Comparison of ENCODE assay signal across 9 mouse cellular contexts in the genomic region with DNA sequence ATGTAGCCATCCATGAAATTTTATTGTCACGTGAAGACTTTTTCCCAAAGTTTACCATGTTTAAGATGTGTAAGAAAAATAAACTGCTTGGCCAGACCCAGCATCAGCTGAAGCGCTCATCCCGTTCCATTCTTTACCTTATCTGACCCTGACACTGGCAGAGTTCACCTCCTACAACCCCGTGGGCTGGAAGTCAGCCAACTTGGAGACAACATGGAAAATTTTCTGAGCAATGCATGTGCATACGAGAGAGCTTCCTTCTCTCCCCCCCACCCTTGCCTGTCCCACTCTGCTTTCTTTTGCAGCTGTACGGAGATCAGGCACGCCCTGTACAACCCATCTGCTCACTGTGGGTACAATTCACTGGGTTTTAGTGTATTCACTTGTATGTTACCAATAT. TPM values are rescaled to one million over a fixed set of nuclear protein-coding genes. Genes with fewer than 3 reads are reported as not detected.
A peak's percentile ranks its signal among the peaks of the same experiment; 100 is the strongest.
DNase-seq lines count a peak whose midpoint lies in the region; ATAC-seq lines count a peak whose summit lies in the region.
"Had no signal": no experiment of that assay in that cellular context is flagged by ENCODE, and none has a peak within 500 bp of the region (broad histone marks: within the 10 kb centered on the region; RNA-seq: fewer than 3 reads in every experiment).

No protein-coding gene starts in this region.

- no peak for ATAC-seq in kidney, embryonic 14.5 days (ENCODE audit: low FRiP score, low TSS enrichment)
- no peak for ATAC-seq in liver, embryonic 12.5 days
- ATAC-seq in forebrain, embryonic 14.5 days: no peak

- peak; percentile 75 for DNase-seq in kidney, postnatal 10 days
- DNase-seq in spleen, postnatal 14 days (ENCODE audit: low spot score in 2 of 2): peak; percentile 44 to 51
- DNase-seq in right cerebral cortex, postnatal 14 days: no peak
- DNase-seq in ovary, postnatal 14 days (ENCODE audit: low spot score): no peak
- DNase-seq in forebrain, embryonic 14.5 days (ENCODE audit: low spot score): no peak

- H3K4me1 ChIP-seq in kidney, embryonic 14.5 days (ENCODE audit: control insufficient read depth, insufficient read depth, low read length): peaks cover 24% of the 10 kb centered on the region
- peaks cover 85% of the 10 kb centered on the region for H3K4me1 ChIP-seq in erythroblast, embryonic 14.5 days (ENCODE audit: control insufficient read depth)
- peaks cover 75% of the 10 kb centered on the region for H3K4me1 ChIP-seq in liver, embryonic 12.5 days
- H3K4me1 ChIP-seq in forebrain, embryonic 14.5 days (ENCODE audit: control insufficient read depth, insufficient read depth, low read length): no peaks in the 10 kb centered on the region; the same call in 1 of the 2 replicates

- H3K9me3 ChIP-seq in kidney, embryonic 14.5 days (ENCODE audit: control insufficient read depth, low read length): no peaks in the 10 kb centered on the region
- H3K9me3 ChIP-seq in erythroblast, embryonic 14.5 days (ENCODE audit: control insufficient read depth, low read length): no peaks in the 10 kb centered on the region
- no peaks in the 10 kb centered on the region for H3K9me3 ChIP-seq in liver, embryonic 12.5 days (replicated peaks)
- H3K9me3 ChIP-seq in forebrain, embryonic 14.5 days (replicated peaks; ENCODE audit: control insufficient read depth, low read length): no peaks in the 10 kb centered on the region
- H3K9me3 ChIP-seq: G1E had no signal

- no peak overlapping the region for H3K4me3 ChIP-seq in kidney, embryonic 14.5 days (ENCODE audit: low read length)
- H3K4me3 ChIP-seq in erythroblast, embryonic 14.5 days (replicated peaks): peak overlapping the region; percentile 57
- H3K4me3 ChIP-seq in liver, embryonic 12.5 days: no peak overlapping the region
- H3K4me3 ChIP-seq in forebrain, embryonic 14.5 days (ENCODE audit: low read depth, low read length): no peak overlapping the region

- no peak overlapping the region for H3K27ac ChIP-seq in kidney, embryonic 14.5 days (ENCODE audit: low read depth, low read length)
- peak overlapping the region; percentile 93 for H3K27ac ChIP-seq in liver, embryonic 12.5 days
- no peak overlapping the region for H3K27ac ChIP-seq in forebrain, embryonic 14.5 days (ENCODE audit: low read depth, low read length)

- H3K9ac ChIP-seq in kidney, embryonic 14.5 days (ENCODE audit: low read depth, low read length): no peak overlapping the region
- peak overlapping the region; percentile 55 for H3K9ac ChIP-seq in liver, embryonic 12.5 days
- no peak overlapping the region for H3K9ac ChIP-seq in forebrain, embryonic 14.5 days (ENCODE audit: low read length)

- WGBS in kidney, embryonic 14.5 days: 52% methylated on average over 7 of the region's 7 CpGs
- 58% methylated on average over 7 of the region's 7 CpGs for WGBS in liver, embryonic 12.5 days (ENCODE audit: insufficient replicate concordance)
- WGBS in forebrain, embryonic 14.5 days: 75% methylated on average over 7 of the region's 7 CpGs

- no peaks in the 10 kb centered on the region for H3K27me3 ChIP-seq in kidney, embryonic 14.5 days (ENCODE audit: control insufficient read depth, insufficient read depth, low read length)
- H3K27me3 ChIP-seq in erythroblast, embryonic 14.5 days (ENCODE audit: control insufficient read depth): no peaks in the 10 kb centered on the region
- no peaks in the 10 kb centered on the region for H3K27me3 ChIP-seq in liver, embryonic 12.5 days (replicated peaks)
- H3K27me3 ChIP-seq in forebrain, embryonic 14.5 days (replicated peaks; ENCODE audit: control insufficient read depth, insufficient read depth, low read length): no peaks in the 10 kb centered on the region

- no peak overlapping the region for H3K4me2 ChIP-seq in kidney, embryonic 14.5 days (replicated peaks; ENCODE audit: low read depth, low read length)
- H3K4me2 ChIP-seq in liver, embryonic 12.5 days: peak overlapping the region; percentile 71
- H3K4me2 ChIP-seq in forebrain, embryonic 14.5 days (ENCODE audit: low read length): no peak overlapping the region

- no peaks in the 10 kb centered on the region for H3K36me3 ChIP-seq in kidney, embryonic 14.5 days (ENCODE audit: control insufficient read depth, insufficient read depth, low read length)
- H3K36me3 ChIP-seq in erythroblast, embryonic 14.5 days (ENCODE audit: control insufficient read depth): peaks cover 98% of the 10 kb centered on the region
- peaks cover 85% of the 10 kb centered on the region for H3K36me3 ChIP-seq in liver, embryonic 12.5 days
- no peaks in the 10 kb centered on the region for H3K36me3 ChIP-seq in forebrain, embryonic 14.5 days (ENCODE audit: control insufficient read depth, insufficient read depth, low read length)

RNA-seq across cellular contexts. Expression of a gene that starts 14.1 kb away (rescaled TPM):
- 3.2 and 4.5 TPM in 2 replicates for polyA plus RNA-seq in kidney, embryonic 14.5 days (2014; fragmentation: Nextera tagmentation; extraction: Ambion mirVana)
- polyA plus RNA-seq in erythroblast, embryonic 14.5 days (2012): 2.6 and 4.3 TPM in 2 replicates
- polyA plus RNA-seq in liver, embryonic 12.5 days (2016; fragmentation: Nextera tagmentation; extraction: Ambion mirVana): 33.7 and 34.2 TPM in 2 replicates
- 3.6 and 4.9 TPM in 2 replicates for polyA plus RNA-seq in forebrain, embryonic 14.5 days (2014; fragmentation: Nextera tagmentation; extraction: Ambion mirVana)

Comparison
In these comparisons a context has a peak if more than half of its experiments do, and no peak if none do; other contexts are left out.
1. DNase-seq: peak in kidney, postnatal 10 days (single experiment) and spleen, postnatal 14 days (2 of 2); none in right cerebral cortex, postnatal 14 days (single experiment), ovary, postnatal 14 days (single experiment) and forebrain, embryonic 14.5 days (single experiment).